Mouse (Mus musculus) spleen, postnatal 0 days (tissue): ENCODE results near the gene Pakap. TPM values are rescaled to one million over a fixed set of nuclear protein-coding genes. Genes with fewer than 3 reads are reported as not detected.

Source experiments
- polyA plus RNA-seq: library from polyadenylated mRNA; unstranded; fragments of >200 nt; fragmentation: Nextera tagmentation; extraction: Ambion mirVana; gene quantifications from 2 replicates; pipeline ENCODE4 v1.2.1, GENCODE M21; 2015

The Pakap gene
- 5.1 and 6.0 TPM in 2 replicates for polyA plus RNA-seq

DNA sequence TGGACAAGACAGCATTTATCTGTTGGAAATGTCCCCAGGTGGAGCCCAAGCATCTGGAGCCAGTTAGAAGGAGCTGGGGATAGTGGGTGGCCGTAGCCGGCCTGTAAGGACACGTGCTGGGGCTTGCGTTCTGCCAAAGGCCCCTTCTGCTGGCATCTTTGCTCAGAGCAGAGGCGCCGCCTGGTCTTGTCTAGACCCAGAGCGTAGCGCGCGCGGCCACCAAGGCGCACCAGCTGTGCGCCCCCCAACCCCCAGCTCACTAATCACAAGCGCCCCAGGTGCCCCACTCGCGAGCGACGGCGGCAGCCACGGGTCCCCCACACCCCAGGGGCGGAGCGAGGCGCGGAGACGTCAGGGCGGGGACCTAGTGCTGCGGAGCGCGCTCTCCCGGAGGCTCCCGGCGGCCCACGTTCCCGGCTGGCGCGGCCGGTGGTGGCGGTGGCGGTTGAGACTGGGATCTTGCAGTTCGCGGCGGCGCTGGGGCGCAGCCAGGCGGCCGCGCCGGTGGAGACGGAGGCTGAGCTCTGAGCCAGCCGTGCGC is at the start of gene Pakap:
Gene Pakap (plus strand): TSS at position 514 of the 541 bp plus-strand sequence.

DNA sequence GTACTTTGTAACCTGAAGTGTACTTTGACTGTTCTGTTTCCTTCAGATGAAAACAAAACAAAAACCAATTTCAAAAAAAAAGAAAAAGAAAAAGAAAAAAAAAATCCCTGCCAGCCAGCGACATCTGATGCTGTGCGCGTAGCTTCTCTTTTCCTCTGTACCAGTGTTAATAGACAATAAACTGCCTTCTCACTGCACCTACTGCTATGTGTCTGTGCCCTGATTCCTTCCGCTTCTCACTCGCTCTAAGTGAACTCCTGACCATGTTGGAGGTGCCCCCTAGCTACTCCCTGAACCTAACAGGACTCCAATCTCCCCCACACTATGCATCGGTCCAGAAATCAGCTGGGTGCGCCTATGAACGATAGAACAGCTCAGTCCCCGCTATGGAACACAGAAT is 149.4 kb downstream of the Pakap start, which contains the start of gene Akap2:
Gene Akap2 (plus strand): TSS at position 304 of the 400 bp plus-strand sequence.

DNA sequence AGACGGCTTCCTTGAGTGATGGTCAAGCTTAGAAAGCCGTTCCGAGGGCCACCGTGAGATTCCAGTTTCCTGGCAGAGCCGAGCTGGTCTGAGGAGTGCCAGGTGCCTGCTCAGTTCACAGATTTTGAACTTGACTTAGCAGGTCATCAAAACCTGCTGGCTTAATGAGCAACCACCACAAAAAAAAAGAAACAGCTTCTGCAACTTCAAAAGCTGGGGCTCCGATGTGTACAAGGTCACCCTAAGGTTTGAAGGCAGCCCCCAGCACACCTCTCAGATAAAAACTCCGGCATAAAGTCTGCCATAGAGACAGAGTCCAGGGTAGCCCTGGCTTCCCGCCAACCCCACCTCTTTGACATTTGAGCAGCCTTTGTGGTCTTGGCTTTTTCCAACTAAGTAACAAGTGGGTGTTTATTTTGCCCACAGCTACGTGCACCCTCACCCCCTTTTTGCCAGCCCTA is 348.3 kb downstream of the Pakap start, which contains the start of gene D630039A03Rik:
Gene D630039A03Rik (minus strand): TSS at position 97 of the 461 bp plus-strand sequence.

Other genes with a start within 250 kb of the Pakap start
- 0.19 and 0.35 TPM in 2 replicates for gene Palm2, start 133.9 kb upstream of the Pakap start, polyA plus RNA-seq
- gene Akap2, start 149.5 kb downstream of the Pakap start, polyA plus RNA-seq = 9.4 and 13.5 TPM in 2 replicates